9 mouse cellular contexts compared by ENCODE assay signal in the genomic region with DNA sequence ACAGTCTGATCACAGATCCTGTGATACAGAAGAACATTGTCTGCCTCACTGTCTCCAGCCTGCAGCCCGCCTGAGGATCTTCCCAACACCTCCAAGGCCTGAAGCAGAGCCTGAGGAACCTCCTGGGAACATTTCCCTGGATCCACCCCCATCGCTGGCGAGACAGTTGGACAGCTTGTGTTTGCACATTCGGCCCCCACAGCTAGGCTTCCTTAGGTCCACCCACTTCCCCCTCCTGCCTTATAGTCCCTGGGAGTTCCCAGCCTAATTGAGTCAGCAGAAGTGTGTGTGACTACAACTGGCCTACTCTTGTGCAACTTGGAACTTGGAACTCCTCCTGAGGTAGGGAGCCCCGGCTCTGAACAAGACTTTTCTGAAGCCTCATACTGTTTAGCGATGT. TPM values are rescaled to one million over a fixed set of nuclear protein-coding genes. Genes with fewer than 3 reads are reported as not detected.
A peak's percentile ranks its signal among the peaks of the same experiment; 100 is the strongest.
DNase-seq lines count a peak whose midpoint lies in the region; ATAC-seq and TF ChIP-seq lines count a peak whose summit lies in the region.
"Had no signal": no experiment of that assay in that cellular context is flagged by ENCODE, and none has a peak within 500 bp of the region (broad histone marks: within the 10 kb centered on the region; RNA-seq: fewer than 3 reads in every experiment).

No protein-coding gene starts in this region.

- no peak overlapping the region for H3K4me2 ChIP-seq in midbrain, embryonic 11.5 days

- no peak for TF ChIP-seq CTCF in kidney, adult 2 months (conservative IDR thresholded peaks at IDR 0.05; ENCODE audit: insufficient read depth, insufficient read length, low read depth, low read length)

- no peaks in the 10 kb centered on the region for H3K36me3 ChIP-seq in kidney, adult 2 months (ENCODE audit: control insufficient read depth, insufficient read depth, low read length)
- H3K36me3 ChIP-seq in midbrain, embryonic 11.5 days (ENCODE audit: control insufficient read depth, insufficient read depth, low read length): no peaks in the 10 kb centered on the region

- ATAC-seq in megakaryocyte progenitor cell, adult 5-6 weeks (replicated peaks; ENCODE audit: poor library complexity): peak; percentile 68
- no peak for ATAC-seq in midbrain, embryonic 11.5 days (ENCODE audit: low FRiP score)

- no peak overlapping the region for H3K27ac ChIP-seq in kidney, adult 2 months (ENCODE audit: insufficient read depth, low read depth, low read length)
- no peak overlapping the region for H3K27ac ChIP-seq in midbrain, embryonic 11.5 days (ENCODE audit: low read depth, low read length)

- WGBS in kidney, adult 2 months: 45% methylated on average over 6 of the region's 6 CpGs
- 65% methylated on average over 6 of the region's 6 CpGs for WGBS in midbrain, embryonic 11.5 days

- TF ChIP-seq POLR2A in kidney, adult 2 months (IDR thresholded peaks at IDR 0.05; ENCODE audit: low read depth, low read length): no peak

- no peaks in the 10 kb centered on the region for H3K9me3 ChIP-seq in midbrain, embryonic 11.5 days (ENCODE audit: control insufficient read depth, low read length)

- peak; percentile 38 for DNase-seq in kidney, adult 2 months
- no peak for DNase-seq in kidney, adult 9 months
- peak; percentile 59 for DNase-seq in gastrocnemius, postnatal 14 days
- DNase-seq in layer of hippocampus, postnatal 36 days: peak; percentile 62 to 68
- DNase-seq in cerebellum, adult 11-12 months: no peak
- DNase-seq in midbrain, embryonic 11.5 days (ENCODE audit: low spot score, missing footprints): no peak
- no peak for DNase-seq in Muller cell, postnatal 12 days (ENCODE audit: inconsistent ontology term)

- H3K4me1 ChIP-seq in kidney, adult 2 months (ENCODE audit: control insufficient read depth, insufficient read depth, low read length): no peaks in the 10 kb centered on the region; the same call in 1 of the 2 replicates
- no peaks in the 10 kb centered on the region for H3K4me1 ChIP-seq in midbrain, embryonic 11.5 days (ENCODE audit: control insufficient read depth, insufficient read depth, low read length)

- no peaks in the 10 kb centered on the region for H3K27me3 ChIP-seq in kidney, adult 2 months (replicated peaks; ENCODE audit: control insufficient read depth, insufficient read depth, low read length)
- H3K27me3 ChIP-seq in midbrain, embryonic 11.5 days (ENCODE audit: control insufficient read depth, insufficient read depth, low read length): no peaks in the 10 kb centered on the region

- H3K9ac ChIP-seq in midbrain, embryonic 11.5 days (ENCODE audit: low read length): no peak overlapping the region

- no peak overlapping the region for H3K4me3 ChIP-seq in kidney, adult 2 months (ENCODE audit: insufficient read depth, low read depth, low read length)
- H3K4me3 ChIP-seq in midbrain, embryonic 11.5 days (ENCODE audit: low read depth, low read length): no peak overlapping the region

- intact Hi-C loops in gastrocnemius, postnatal 14 days (cut with DNase I; ENCODE audit: low total_unique reads): loop anchor here (5.0 kb wide), 1 partner anchor 94 kb away; no protein-coding TSS in a partner anchor

RNA-seq across cellular contexts. Expression of a gene that starts 12.5 kb away (rescaled TPM):
- polyA plus RNA-seq in kidney, adult 2 months (2012; rRNA removed): 52.8 and 77.3 TPM in 2 replicates
- under 1 TPM in 1 of 2 experiments, not detected in 1; 0.38 TPM for total RNA-seq in gastrocnemius, postnatal 14 days (2021)
- under 1 TPM; 0.15 to 0.18 TPM for total RNA-seq in layer of hippocampus, postnatal 36 days (2021)
- not detected in 2 replicates for total RNA-seq in megakaryocyte progenitor cell, adult 5-6 weeks (2015)
- not detected in 2 replicates for total RNA-seq in megakaryocyte progenitor cell, adult 5-6 weeks (2017)
- polyA plus RNA-seq in midbrain, embryonic 11.5 days (2014; fragmentation: Nextera tagmentation; extraction: Ambion mirVana): 0.11 TPM in 1 of 2 replicates, not detected in the other

RNA-seq across cellular contexts. Expression of a gene that starts 26.4 kb away (rescaled TPM):
- polyA plus RNA-seq in kidney, adult 2 months (2012; rRNA removed): 751 and 939 TPM in 2 replicates
- 1 to 10 TPM; 5.1 to 7.0 TPM for total RNA-seq in gastrocnemius, postnatal 14 days (2021)
- total RNA-seq in layer of hippocampus, postnatal 36 days (2021): 10 to 100 TPM; 18.7 to 20.4 TPM
- 11.9 and 14.4 TPM in 2 replicates for total RNA-seq in megakaryocyte progenitor cell, adult 5-6 weeks (2015)
- 16.2 and 19.7 TPM in 2 replicates for total RNA-seq in megakaryocyte progenitor cell, adult 5-6 weeks (2017)
- polyA plus RNA-seq in midbrain, embryonic 11.5 days (2014; fragmentation: Nextera tagmentation; extraction: Ambion mirVana): 30.0 and 38.7 TPM in 2 replicates

RNA-seq across cellular contexts. Expression of a gene that starts 31.5 kb away (rescaled TPM):
- 129 and 131 TPM in 2 replicates for polyA plus RNA-seq in kidney, adult 2 months (2012; rRNA removed)
- total RNA-seq in gastrocnemius, postnatal 14 days (2021): 10 to 100 TPM; 31.1 to 33.3 TPM
- 10 to 100 TPM; 71.3 to 71.6 TPM for total RNA-seq in layer of hippocampus, postnatal 36 days (2021)
- total RNA-seq in megakaryocyte progenitor cell, adult 5-6 weeks (2015): 71.6 and 75.3 TPM in 2 replicates
- 24.2 and 25.8 TPM in 2 replicates for total RNA-seq in megakaryocyte progenitor cell, adult 5-6 weeks (2017)
- polyA plus RNA-seq in midbrain, embryonic 11.5 days (2014; fragmentation: Nextera tagmentation; extraction: Ambion mirVana): 232 and 237 TPM in 2 replicates

RNA-seq across cellular contexts. Expression of a gene that starts 32.9 kb away (rescaled TPM):
- 9.5 TPM in 1 of 2 replicates, not detected in the other for polyA plus RNA-seq in kidney, adult 2 months (2012; rRNA removed)
- total RNA-seq in gastrocnemius, postnatal 14 days (2021): 100 to 1,000 TPM; 159 to 234 TPM
- not detected for total RNA-seq in layer of hippocampus, postnatal 36 days (2021)
- not detected in 2 replicates for total RNA-seq in megakaryocyte progenitor cell, adult 5-6 weeks (2015)
- total RNA-seq in megakaryocyte progenitor cell, adult 5-6 weeks (2017): 1.3 TPM in 1 of 2 replicates, not detected in the other
- polyA plus RNA-seq in midbrain, embryonic 11.5 days (2014; fragmentation: Nextera tagmentation; extraction: Ambion mirVana): not detected in 2 replicates
- polyA plus RNA-seq: neural tube, embryonic 14.5 days had no signal

RNA-seq across cellular contexts. Expression of a gene that starts 33.6 kb away (rescaled TPM):
- 282 and 300 TPM in 2 replicates for polyA plus RNA-seq in kidney, adult 2 months (2012; rRNA removed)
- 100 to 1,000 TPM; 133 to 143 TPM for total RNA-seq in gastrocnemius, postnatal 14 days (2021)
- total RNA-seq in layer of hippocampus, postnatal 36 days (2021): 10 to 100 TPM; 70.4 to 71.7 TPM
- total RNA-seq in megakaryocyte progenitor cell, adult 5-6 weeks (2015): 107 and 121 TPM in 2 replicates
- total RNA-seq in megakaryocyte progenitor cell, adult 5-6 weeks (2017): 136 and 142 TPM in 2 replicates
- polyA plus RNA-seq in midbrain, embryonic 11.5 days (2014; fragmentation: Nextera tagmentation; extraction: Ambion mirVana): 137 and 152 TPM in 2 replicates

Comparison
In these comparisons a context has a peak if more than half of its experiments do, and no peak if none do; other contexts are left out.
1. DNase-seq: peak in kidney, adult 2 months (single experiment), gastrocnemius, postnatal 14 days (single experiment) and layer of hippocampus, postnatal 36 days (2 of 2); none in kidney, adult 9 months (single experiment), cerebellum, adult 11-12 months (single experiment), midbrain, embryonic 11.5 days (single experiment) and Muller cell, postnatal 12 days (single experiment).